Mouse (Mus musculus) erythroblast, adult 5-6 weeks (primary cell): ENCODE results near the gene Gucy2g. TPM values are rescaled to one million over a fixed set of nuclear protein-coding genes. Genes with fewer than 3 reads are reported as not detected.

ENCODE experiments used
- ATAC-seq: replicated peaks from 2 replicates; pipeline ENCODE4 v1.8.0; 2016; ENCODE audit warnings: moderate number of reproducible peaks, mild to moderate bottlenecking, moderate TSS enrichment, inconsistent platforms; ENCODE audit not compliant: poor library complexity, low FRiP score, severe bottlenecking
- total RNA-seq, 2 experiments: library from RNA; stranded (forward) in 1 of 2; stranded (reverse) in 1 of 2; fragments of 150-400 nt in 1 of 2; fragments of 200-764, 138-1000 nt in 1 of 2; gene quantifications; 2 replicates each; pipeline versions ENCODE4 v1.2.3 to v1.2.4; 2015 to 2017; ENCODE audit warnings: low replicate concordance in 2 of 2

Gene Gucy2g
- total RNA-seq, 2 experiments from 2014 or later, result 0.58 TPM; not detected in 1

- no peak for ATAC-seq
Observed at GRCm38 (mm10) chr19:55251383-55252124, 10.5 kb upstream of the Gucy2g start, which contains the start of gene Acsl5. Gene Acsl5 (plus strand): TSS chr19:55251938.

- no peak for ATAC-seq
Observed at GRCm38 (mm10) chr19:55250451-55250850, 9.4 kb upstream of the Gucy2g start.

- ATAC-seq, result peak; percentile 43; the same call in 1 of the 2 replicates
Observed at GRCm38 (mm10) chr19:55247991-55248520, 7.0 kb upstream of the Gucy2g start.

DNA sequence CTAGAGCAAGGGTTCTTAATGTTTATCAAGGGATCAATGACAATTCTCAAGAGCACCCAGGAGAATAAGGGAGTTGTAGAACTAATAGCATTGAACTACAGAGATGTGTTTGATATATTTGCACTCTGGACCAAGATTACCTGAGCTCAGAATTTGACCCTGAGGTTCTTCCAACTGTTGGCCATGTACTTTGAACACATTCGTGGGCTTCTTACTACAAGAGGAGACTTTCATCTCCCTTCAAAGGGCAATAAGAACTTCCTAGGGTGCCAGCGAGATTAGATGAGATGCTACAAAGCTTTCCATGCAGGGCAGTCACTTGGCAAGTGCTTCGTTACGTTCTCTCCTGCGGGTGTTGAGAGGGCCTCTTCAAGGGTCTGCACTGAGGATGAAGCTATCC lies 6.5 kb upstream of the Gucy2g start:
- no peak for ATAC-seq

DNA sequence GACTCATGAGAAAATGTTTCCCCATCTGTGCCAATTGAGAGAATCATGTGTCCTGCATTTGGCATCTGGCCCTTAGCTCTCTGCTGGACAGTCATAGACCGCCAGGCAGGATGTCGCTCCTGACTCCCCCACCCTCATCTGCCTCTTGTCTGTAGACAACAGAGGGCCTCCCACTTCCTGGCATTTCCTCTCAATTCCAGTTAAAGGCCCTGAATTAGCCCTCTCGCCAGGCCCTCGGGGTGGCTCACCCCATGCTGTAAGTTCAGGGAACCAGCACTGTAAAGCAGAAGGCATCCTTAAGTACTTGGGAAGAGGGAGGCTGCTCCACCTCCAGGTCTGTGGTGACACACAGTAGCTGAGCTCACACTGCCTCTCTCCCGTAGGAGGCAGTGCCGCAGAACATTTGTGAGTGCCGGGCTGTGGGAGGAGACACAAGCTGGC lies 3.8 kb upstream of the Gucy2g start:
- 0 out of 2 replicates have a peak, but pooled peaks have one; percentile 53 for ATAC-seq

DNA sequence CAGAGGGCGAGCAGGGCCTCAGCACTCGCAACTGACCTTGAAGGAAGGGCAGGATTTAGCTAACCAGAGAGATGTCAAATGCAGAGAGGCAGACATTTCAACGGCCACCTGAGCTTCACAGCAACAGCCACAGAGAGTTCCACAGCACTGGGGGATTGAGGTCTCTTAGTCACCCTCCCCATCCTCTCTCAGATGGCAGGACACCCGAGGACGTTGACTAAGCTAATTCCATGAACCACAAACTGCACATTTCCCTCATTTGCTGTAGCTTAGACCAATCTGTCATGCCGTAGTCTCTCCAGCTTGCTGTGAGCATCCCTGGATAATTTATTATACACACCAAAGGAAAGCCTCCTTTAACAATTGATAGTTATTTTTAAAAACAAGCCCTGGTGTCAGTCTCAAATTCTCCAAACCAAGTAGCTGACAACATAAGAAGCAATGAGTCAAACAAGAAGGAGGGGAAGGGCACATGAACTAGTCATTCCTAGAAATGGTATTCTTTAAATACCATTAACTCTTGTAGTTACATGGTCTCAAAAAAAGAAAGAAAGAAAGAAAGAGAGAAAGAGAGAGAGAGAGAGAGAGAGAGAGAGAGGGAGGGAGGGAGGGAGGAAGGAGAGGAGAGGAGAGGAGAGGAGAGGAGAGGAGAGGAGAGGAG lies 1.1 kb downstream of the Gucy2g start:
- no peak for ATAC-seq

GRCm38 (mm10) chr19:55236564-55236963 lies 4.5 kb downstream of the Gucy2g start:
- no peak for ATAC-seq

DNA sequence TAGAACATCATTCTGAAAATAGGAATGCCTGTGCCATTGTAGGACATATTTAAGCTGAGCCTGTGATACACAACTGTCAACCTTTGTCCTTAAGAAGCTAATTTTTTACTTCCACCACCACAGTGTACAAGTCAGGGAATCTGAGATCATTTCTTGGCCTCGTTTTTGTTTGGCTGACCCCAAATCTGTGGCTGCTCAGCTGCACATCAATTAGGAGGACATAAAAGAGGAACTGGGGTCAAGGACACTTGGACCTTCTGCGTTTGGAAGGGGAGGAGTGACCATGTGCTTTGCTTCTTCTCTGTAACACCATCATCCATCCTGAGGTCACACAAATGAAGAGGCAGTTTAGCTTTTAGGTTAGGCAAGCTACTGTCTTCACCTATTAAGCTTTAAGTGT lies 5.0 kb downstream of the Gucy2g start:
- ATAC-seq, result no peak

DNA sequence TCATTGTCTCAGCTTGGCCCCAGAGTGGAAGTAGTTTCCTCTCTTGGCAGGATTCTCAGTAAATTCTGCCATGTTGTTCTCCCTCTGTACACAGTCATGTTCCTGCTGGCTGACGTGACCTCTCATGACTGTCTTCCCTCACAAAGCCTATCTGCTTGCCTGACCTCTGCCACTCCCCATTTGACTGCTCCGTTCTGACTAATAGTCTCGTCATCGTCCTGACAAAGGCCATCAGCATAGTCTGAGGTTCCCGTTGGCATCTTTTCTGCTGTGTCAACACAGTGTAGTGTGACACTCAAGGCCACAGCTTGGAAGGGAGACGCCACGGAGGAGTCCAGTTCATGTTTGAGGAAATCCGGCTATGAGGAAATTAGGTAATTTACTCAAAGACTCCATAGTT lies 8.9 kb downstream of the Gucy2g start:
- ATAC-seq, result no peak

DNA sequence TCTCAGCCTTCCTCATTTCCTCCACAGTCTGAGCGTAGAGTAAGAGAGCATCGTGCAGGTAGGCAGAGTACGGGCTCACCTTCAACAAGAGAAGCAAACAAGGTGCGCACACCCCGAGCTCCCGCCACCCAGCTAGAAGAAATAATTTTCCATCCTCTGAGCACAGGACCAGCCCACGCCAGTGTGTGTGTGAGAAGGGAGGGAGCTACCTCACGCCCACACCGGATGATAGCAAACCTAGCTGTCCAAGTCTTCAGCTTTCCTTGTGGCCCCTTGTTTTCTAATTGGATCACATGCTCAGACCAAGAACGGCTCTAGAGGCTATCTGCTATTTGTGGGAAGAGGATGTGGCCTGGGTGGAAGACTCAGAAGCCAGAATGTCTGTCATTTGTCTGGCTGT lies 10.0 kb downstream of the Gucy2g start:
- no peak for ATAC-seq

- ATAC-seq, result no peak
Observed at GRCm38 (mm10) chr19:55227135-55227534, 13.9 kb downstream of the Gucy2g start.

GRCm38 (mm10) chr19:55226621-55227020 lies 14.4 kb downstream of the Gucy2g start:
- no peak for ATAC-seq

- ATAC-seq, result no peak
Observed at GRCm38 (mm10) chr19:55222268-55222667, 18.8 kb downstream of the Gucy2g start.

DNA sequence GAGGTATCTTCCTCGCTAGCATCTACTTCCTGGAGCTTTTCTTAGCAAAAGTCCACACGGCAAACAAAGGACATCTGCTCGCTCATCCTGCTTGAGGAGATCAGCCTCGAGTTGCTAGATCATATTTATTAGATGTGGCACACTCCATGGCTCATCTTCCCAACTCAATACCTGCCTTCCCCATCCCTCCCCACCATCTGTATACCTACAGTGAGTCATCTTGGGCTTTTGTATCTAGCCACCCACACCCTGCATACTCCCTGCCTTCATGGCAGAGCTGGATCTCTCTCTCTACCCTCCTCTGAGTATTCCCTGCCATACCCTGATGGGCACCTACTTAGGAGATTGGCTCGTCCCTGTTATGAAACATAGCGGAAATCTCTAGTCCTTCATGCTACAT lies 19.8 kb downstream of the Gucy2g start:
- no peak for ATAC-seq

DNA sequence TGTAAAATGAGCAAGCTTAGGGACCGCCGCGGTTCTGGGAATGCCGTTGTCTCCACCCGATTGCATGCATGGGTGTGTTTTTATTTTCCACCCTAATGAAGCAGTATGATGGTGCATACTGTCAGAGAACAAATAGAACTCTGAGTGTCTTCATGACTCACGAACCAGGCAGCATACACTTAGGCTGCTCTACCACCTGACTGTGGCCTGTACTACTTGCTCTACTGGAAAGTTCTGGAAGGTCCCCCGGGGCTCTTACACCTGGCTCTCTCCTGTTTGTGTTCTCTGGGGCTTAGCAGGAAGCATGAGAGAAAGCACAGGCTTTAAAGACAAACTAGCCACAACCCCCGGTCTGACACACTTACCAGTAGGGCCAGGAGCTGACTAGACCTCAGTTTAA lies 21.7 kb downstream of the Gucy2g start:
- ATAC-seq, result peak; percentile 10; the same call in 1 of the 2 replicates

DNA sequence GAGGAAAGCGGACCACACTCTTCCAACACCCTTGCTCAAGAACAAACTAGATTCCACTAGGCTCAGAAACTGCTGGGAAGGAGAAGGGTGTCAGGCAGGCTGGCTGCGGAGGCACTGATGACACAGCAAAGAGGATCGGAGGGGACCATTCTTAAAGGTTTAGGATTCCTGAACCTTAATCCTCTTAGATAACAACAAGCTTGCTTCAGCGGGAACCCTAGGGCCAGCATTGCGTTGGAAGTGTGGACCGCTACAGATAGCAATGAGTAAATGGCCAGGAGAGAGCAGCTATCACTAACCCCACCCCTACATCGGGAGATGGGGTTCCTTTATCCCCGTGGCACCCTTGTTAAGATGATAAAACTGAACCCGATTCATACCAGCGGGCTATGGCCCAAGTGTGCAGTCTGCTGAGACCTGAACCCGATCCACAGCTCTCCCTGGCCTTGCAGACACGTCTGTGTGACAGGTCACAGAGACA lies 22.3 kb downstream of the Gucy2g start:
- ATAC-seq, result peak; percentile 85

DNA sequence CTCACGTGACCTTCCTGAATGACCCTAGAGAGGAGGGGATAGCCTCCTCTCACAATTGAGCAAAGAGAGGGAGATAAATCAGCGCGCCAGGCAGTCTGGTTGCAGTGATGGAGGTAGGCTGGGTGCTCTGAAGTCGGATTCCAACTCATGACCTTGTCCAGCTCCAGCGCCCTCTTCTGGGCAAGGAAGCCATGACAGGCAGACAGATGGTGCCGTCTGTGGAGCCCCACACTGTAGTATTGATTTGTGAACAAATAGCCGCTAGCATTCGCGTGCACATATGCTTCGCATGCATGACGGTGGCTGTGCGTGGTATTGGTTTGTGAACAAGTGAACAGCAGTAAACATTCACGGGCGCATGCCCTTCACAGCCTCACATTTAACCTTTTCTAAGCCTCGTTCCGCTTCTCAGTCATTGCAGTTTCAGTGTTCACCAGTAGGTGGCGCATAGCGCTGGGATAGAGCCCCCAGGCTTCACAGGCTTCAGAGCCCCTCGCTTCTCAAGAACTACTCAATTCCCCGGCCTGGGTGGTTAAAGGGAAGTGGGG lies 22.8 kb downstream of the Gucy2g start:
- peak; percentile 84 for ATAC-seq

GRCm38 (mm10) chr19:55217365-55217764 lies 23.7 kb downstream of the Gucy2g start:
- ATAC-seq, result no peak

- ATAC-seq, result no peak
Observed at GRCm38 (mm10) chr19:55216876-55217275, 24.2 kb downstream of the Gucy2g start.

- ATAC-seq, result no peak
Observed at GRCm38 (mm10) chr19:55213617-55214340, 27.3 kb downstream of the Gucy2g start.
